Mouse (Mus musculus): ENCODE results near the gene Wnt7a.

Wnt7a gene

DNA sequence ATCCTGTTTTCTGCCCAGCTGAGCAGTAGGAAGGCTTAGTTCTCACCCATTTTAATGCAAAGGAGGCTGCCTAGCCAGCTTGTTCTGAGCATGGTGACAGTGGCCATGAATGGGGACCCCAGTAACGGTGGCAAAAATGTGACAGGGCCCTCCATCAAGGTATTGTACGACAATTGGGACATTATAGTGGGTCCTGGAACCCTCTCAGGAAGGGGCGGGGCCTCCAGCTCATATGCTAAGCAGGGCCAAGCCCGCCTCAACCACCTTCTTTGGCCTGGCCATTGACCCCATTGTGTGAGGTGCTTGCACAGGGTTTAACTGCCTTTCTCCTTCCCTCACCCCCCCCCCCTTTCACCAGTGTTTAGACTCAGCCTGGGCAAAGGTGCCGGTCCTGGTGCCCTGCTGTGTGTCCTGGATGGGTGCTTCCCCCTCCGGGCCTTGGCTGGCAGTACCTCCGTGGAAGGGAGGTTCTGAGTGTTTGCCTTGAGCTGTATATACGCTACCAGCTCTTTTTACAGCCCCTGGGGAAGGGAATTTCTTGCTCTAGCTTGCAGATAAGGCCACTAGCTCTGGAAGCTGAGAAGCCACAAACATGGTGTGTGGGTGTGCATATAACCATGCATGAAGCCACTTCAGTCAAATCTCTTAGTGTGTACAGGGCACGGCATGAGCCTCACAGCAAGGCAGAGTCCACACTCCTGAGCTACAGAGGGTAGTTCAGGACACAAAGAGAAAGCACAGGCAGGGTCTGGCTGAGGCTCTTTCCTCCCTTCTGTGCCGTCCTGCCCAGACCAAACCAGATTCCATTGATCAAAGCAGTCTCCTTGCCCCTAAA, 64.9 kb downstream of the Wnt7a start:
- H3K36me3 ChIP-seq (ENCODE audit: insufficient read depth, low read length) = no peaks in the 10 kb centered on the region
- no peak for TF ChIP-seq NANOG (IDR thresholded peaks at IDR 0.05; ENCODE audit: borderline replicate concordance, low read length)
- no peak for TF ChIP-seq POU5F1 (IDR thresholded peaks at IDR 0.05; ENCODE audit: borderline replicate concordance, low read length)
- TF ChIP-seq CTCF (conservative IDR thresholded peaks at IDR 0.05; ENCODE audit: low read length) = no peak
- H3K27me3 ChIP-seq (ENCODE audit: insufficient read depth, low read length) = peaks cover 36% of the 10 kb centered on the region
- peaks cover 30% of the 10 kb centered on the region for H3K4me1 ChIP-seq (replicated peaks; ENCODE audit: low read depth, low read length)
- no peaks in the 10 kb centered on the region for H3K9me3 ChIP-seq (ENCODE audit: low read length)
- H3K4me3 ChIP-seq (replicated peaks; ENCODE audit: low read length) = 0 out of 2 replicates have a peak overlapping the region, but pooled peaks have one; percentile 17

DNA sequence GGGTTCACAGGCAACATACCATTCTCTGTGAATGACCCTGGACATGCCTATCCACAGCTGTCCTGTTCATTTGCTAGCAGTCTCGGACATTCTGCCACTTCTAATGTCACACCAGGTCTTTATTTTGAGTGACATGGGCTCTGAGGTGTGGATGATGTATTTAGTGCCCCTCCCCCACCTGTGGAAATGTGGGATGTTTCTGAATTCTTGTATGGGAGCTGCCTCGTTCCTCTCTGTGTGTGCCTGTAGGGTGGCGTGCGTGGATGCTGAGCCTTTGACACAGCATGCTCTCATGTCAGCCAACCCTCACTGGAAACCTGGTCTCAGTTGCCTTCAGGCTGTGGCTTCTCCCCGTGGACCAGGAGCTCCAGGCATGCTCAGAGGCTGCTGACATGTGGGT, 66.1 kb downstream of the Wnt7a start:
- H3K4me1 ChIP-seq (replicated peaks; ENCODE audit: low read depth, low read length) = peaks cover 30% of the 10 kb centered on the region
- H3K9me3 ChIP-seq (ENCODE audit: low read length) = no peaks in the 10 kb centered on the region
- peaks cover 37% of the 10 kb centered on the region for H3K27me3 ChIP-seq (ENCODE audit: insufficient read depth, low read length)
- no peak overlapping the region for H3K4me3 ChIP-seq (replicated peaks; ENCODE audit: low read length)
- no peak for TF ChIP-seq CTCF (conservative IDR thresholded peaks at IDR 0.05; ENCODE audit: low read length)
- no peak for TF ChIP-seq POU5F1 (IDR thresholded peaks at IDR 0.05; ENCODE audit: borderline replicate concordance, low read length)
- TF ChIP-seq NANOG (IDR thresholded peaks at IDR 0.05; ENCODE audit: borderline replicate concordance, low read length) = no peak
- no peaks in the 10 kb centered on the region for H3K36me3 ChIP-seq (ENCODE audit: insufficient read depth, low read length)

DNA sequence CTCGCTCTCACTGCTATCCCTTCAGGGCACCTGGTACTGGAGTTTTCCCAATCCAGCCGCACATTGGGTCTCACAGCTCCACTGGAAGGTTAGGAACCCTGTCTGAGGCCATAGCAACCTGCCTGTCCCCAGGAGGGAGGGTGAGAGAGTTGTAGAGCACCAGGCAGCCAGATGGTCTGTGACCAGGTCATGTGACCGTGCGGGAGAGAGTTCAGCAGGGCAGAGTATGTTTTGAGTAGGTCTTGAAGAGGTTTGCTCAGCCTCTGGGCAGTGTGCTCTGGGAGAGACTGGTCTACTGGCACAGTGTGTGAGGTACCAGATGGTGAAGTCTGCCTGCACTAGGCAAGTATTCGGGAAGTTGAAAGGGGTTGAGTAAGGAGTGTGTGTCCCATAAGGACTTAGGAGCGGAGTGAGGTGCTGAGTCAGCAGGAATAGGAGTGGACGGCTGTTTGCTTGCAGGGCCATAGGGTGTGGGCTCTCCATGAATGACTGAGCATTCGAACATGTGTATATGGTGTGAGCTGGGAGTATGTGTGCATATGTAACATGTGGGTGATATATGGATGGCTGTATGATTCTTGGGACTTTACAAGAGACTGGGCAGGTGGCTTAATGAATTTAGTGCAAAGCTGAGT, 71.4 kb downstream of the Wnt7a start:
- Histone ChIP-seq H3K4me1 (replicated peaks; ENCODE audit: low read depth, low read length) (no peaks in the 10 kb centered on the region), H3K9me3 (ENCODE audit: low read length) (no peaks in the 10 kb centered on the region), H3K27me3 (ENCODE audit: insufficient read depth, low read length) (peaks cover 36% of the 10 kb centered on the region), H3K4me3 (replicated peaks; ENCODE audit: low read length) (no peak overlapping the region), H3K36me3 (ENCODE audit: insufficient read depth, low read length) (no peaks in the 10 kb centered on the region)
- no peak for TF ChIP-seq NANOG (IDR thresholded peaks at IDR 0.05; ENCODE audit: borderline replicate concordance, low read length)
- TF ChIP-seq CTCF (conservative IDR thresholded peaks at IDR 0.05; ENCODE audit: low read length) = no peak
- TF ChIP-seq POU5F1 (IDR thresholded peaks at IDR 0.05; ENCODE audit: borderline replicate concordance, low read length) = no peak

DNA sequence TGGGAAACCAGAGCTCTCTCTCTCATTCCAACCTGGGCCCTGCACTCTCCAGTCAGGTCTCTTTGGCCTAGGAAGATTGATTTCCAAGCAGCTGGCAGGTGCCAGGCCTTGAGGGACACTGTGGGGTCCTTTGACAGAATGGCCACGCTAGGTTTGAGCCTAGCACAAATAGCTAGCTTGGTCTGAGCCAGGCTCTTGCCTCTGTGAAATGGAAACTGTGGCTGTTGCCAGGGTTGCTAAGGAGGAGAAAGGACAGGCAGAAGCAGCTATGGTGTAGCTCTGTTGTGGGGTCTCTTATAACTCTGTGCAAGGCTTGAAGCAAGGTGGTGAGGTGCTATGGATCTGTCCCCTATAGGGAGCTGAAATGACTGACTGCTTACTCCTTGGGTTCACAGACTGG, 75.7 kb downstream of the Wnt7a start:
- Histone ChIP-seq H3K27me3 (ENCODE audit: insufficient read depth, low read length) (peaks cover 31% of the 10 kb centered on the region), H3K4me1 (replicated peaks; ENCODE audit: low read depth, low read length) (no peaks in the 10 kb centered on the region), H3K36me3 (ENCODE audit: insufficient read depth, low read length) (no peaks in the 10 kb centered on the region), H3K9me3 (ENCODE audit: low read length) (no peaks in the 10 kb centered on the region), H3K4me3 (replicated peaks; ENCODE audit: low read length) (no peak overlapping the region)
- no peak for TF ChIP-seq POU5F1 (IDR thresholded peaks at IDR 0.05; ENCODE audit: borderline replicate concordance, low read length)
- TF ChIP-seq NANOG (IDR thresholded peaks at IDR 0.05; ENCODE audit: borderline replicate concordance, low read length) = no peak
- TF ChIP-seq CTCF (conservative IDR thresholded peaks at IDR 0.05; ENCODE audit: low read length) = no peak

DNA sequence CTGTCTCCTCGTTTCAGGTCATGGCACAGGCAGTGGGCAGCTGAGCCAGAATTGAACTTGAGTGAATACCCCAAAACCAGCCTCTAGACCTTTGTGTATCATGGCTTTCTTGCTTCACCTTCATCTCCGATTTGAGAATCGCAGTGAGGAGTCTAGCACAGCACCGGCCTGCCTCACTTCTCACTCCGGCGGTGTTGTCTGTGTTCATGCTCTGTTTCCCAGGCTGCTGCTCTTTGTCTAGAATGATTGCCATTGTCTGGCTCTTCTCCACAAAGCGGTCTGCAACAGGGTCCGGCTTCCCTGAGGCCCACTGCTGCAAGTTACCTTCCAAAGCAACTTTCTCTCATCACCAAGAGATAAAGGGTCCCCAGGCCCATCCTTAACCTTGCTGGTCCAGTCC, 79.3 kb downstream of the Wnt7a start:
- no peak for TF ChIP-seq POU5F1 (IDR thresholded peaks at IDR 0.05; ENCODE audit: borderline replicate concordance, low read length)
- TF ChIP-seq CTCF (conservative IDR thresholded peaks at IDR 0.05; ENCODE audit: low read length) = no peak
- Histone ChIP-seq H3K4me1 (replicated peaks; ENCODE audit: low read depth, low read length) (no peaks in the 10 kb centered on the region), H3K4me3 (replicated peaks; ENCODE audit: low read length) (no peak overlapping the region), H3K9me3 (ENCODE audit: low read length) (no peaks in the 10 kb centered on the region), H3K27me3 (ENCODE audit: insufficient read depth, low read length) (peaks cover 19% of the 10 kb centered on the region; the same call in 1 of the 2 replicates), H3K36me3 (ENCODE audit: insufficient read depth, low read length) (no peaks in the 10 kb centered on the region)

DNA sequence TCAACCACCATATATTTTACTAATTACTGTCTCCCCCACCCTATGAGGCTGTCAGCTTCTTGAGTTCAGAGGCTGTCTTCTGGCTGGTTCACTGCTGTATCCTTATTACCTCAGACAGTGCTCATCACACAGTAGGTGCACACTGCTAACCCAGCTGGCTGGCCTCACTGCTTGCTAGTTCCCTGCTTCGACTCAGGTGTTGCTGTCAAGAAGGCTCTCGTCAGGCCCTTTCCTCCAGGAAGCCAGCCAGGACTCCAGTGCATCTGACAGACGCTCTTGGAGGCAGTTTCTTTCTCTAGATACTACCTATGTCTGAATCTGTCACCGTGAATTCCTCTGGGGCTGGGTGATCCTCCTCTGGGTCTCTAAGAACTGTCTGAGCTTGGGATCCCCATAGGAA, 85.6 kb downstream of the Wnt7a start:
- Histone ChIP-seq H3K4me3 (replicated peaks; ENCODE audit: low read length) (no peak overlapping the region), H3K4me1 (replicated peaks; ENCODE audit: low read depth, low read length) (0 out of 2 replicates have a peak, but pooled peaks cover 5% of the 10 kb centered on the region), H3K36me3 (ENCODE audit: insufficient read depth, low read length) (no peaks in the 10 kb centered on the region), H3K27me3 (ENCODE audit: insufficient read depth, low read length) (peaks cover 2% of the 10 kb centered on the region; the same call in 1 of the 2 replicates), H3K9me3 (ENCODE audit: low read length) (no peaks in the 10 kb centered on the region)
- TF ChIP-seq NANOG (IDR thresholded peaks at IDR 0.05; ENCODE audit: borderline replicate concordance, low read length) (no peak), CTCF (conservative IDR thresholded peaks at IDR 0.05; ENCODE audit: low read length) (no peak), POU5F1 (IDR thresholded peaks at IDR 0.05; ENCODE audit: borderline replicate concordance, low read length) (no peak)

DNA sequence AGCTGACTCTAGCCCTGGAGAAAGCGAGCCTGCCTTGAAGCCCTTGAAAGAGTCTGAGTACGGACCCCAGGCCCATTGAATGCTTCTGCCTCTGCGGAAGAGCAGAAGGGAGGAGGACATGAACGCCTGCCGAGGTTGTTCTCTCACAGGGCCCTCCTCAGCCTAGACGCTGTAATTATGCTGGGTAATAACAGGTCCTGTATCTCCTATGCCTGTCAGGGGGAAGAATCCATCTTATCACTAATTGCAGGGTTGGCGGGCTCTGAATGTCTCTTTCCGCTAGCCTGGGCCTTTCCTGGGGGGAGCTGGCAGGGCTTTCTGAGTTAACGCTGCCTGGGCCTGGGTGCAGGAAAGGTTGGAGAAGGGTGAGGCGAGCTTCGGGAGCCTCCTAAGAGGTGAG, 86.4 kb downstream of the Wnt7a start:
- TF ChIP-seq NANOG (IDR thresholded peaks at IDR 0.05; ENCODE audit: borderline replicate concordance, low read length) (no peak), CTCF (conservative IDR thresholded peaks at IDR 0.05; ENCODE audit: low read length) (no peak), POU5F1 (IDR thresholded peaks at IDR 0.05; ENCODE audit: borderline replicate concordance, low read length) (no peak)
- H3K36me3 ChIP-seq (ENCODE audit: insufficient read depth, low read length) = no peaks in the 10 kb centered on the region
- H3K4me1 ChIP-seq (replicated peaks; ENCODE audit: low read depth, low read length) = 0 out of 2 replicates have a peak, but pooled peaks cover 5% of the 10 kb centered on the region
- H3K27me3 ChIP-seq (ENCODE audit: insufficient read depth, low read length) = peaks cover 2% of the 10 kb centered on the region; the same call in 1 of the 2 replicates
- no peak overlapping the region for H3K4me3 ChIP-seq (replicated peaks; ENCODE audit: low read length)
- no peaks in the 10 kb centered on the region for H3K9me3 ChIP-seq (ENCODE audit: low read length)

DNA sequence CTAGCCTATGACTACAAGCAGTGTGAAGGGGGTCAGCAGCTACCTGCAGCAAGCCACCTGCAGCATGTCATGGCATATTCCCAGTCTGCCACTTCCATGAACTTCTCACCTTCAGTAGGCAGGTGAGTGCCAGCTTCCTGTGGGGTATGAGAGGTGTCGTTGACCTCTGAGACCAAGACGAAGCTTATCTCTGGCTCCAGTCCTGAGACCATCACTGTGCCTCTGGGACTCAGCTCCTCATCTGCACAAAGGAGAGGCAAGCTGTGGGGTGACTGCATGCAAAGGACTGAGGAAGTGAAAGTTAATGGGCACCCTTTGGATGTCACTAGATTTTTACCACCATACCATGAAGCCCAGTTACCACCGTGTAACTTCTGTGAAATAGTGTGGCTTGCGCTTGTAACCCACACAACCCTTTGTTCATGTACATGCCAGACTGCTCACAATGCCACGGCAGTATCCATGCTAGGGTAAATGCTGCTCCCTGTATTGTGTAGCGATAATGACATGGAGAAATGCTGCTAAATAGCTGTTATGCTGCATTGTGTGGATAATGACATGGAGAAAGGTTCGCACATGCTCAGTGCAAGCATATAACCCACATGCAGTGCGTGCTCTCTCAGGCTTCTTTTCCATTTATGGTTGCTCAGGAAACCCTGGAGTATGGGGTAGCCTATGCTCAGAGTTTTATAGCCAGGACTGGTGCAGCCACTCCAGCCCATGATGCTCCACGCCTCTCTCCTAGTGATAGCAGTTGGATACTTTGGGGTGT, 89.0 kb downstream of the Wnt7a start:
- Histone ChIP-seq H3K27me3 (ENCODE audit: insufficient read depth, low read length) (peaks cover 2% of the 10 kb centered on the region), H3K36me3 (ENCODE audit: insufficient read depth, low read length) (no peaks in the 10 kb centered on the region), H3K4me1 (replicated peaks; ENCODE audit: low read depth, low read length) (0 out of 2 replicates have a peak, but pooled peaks cover 5% of the 10 kb centered on the region), H3K4me3 (replicated peaks; ENCODE audit: low read length) (no peak overlapping the region), H3K9me3 (ENCODE audit: low read length) (no peaks in the 10 kb centered on the region)
- no peak for TF ChIP-seq POU5F1 (IDR thresholded peaks at IDR 0.05; ENCODE audit: borderline replicate concordance, low read length)
- TF ChIP-seq NANOG (IDR thresholded peaks at IDR 0.05; ENCODE audit: borderline replicate concordance, low read length) = no peak
- no peak for TF ChIP-seq CTCF (conservative IDR thresholded peaks at IDR 0.05; ENCODE audit: low read length)
